Mouse (Mus musculus) heart, adult 9 months (tissue): ENCODE measurements around the gene Btbd7.

Source experiments
- DNase-seq, 2 experiments: peaks; one replicate each; pipeline ENCODE4 v3.0.0; 2022; ENCODE audit warnings: low spot score in 2 of 2

Btbd7 gene

DNA sequence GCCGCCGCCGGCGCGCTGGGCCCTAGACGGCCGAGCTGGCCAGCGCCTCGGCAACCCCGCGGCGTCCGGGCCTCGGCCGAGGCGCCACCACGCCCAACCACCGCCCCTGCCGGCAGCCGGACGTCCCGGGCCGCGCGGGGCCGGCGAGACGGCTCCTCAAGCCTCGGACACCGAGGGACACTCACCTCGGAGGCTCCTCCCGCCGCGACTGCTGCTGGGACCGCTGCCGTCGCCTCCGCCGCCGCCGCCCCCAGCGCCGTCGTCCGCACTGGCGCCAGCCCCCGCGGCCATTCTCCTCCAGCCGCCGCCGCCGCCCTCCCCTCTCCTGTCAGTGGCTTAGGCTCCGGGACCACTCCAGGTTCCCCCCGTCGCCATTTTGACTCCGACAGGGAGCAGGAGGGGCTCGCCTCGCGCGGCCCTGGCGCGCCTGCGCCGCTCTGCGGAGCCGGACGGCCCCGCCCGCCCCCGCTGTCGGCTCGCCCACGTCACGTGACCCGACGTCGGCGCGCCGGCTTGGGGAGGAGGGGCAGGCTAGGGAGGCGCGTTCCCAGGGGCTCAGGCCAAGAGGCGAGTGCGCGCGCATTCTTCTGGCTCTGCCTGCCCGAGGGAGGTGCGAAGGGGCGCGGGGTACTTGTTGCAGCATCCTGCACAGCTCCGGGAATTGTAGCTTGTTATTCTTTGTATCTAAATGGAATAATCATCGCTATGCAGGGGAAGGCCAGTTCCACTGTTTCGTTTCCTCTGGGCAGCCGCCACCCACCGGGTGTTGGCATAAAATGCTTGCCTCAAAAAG lies at the start of gene Btbd7:
Gene Btbd7 (minus strand): TSS at position 441 of the 793 bp plus-strand sequence.
- DNase-seq = peak; percentile 96 to 97

GRCm38 (mm10) chr12:102916073-102916472 lies 37.8 kb upstream of the Btbd7 start:
- no peak for DNase-seq

DNA sequence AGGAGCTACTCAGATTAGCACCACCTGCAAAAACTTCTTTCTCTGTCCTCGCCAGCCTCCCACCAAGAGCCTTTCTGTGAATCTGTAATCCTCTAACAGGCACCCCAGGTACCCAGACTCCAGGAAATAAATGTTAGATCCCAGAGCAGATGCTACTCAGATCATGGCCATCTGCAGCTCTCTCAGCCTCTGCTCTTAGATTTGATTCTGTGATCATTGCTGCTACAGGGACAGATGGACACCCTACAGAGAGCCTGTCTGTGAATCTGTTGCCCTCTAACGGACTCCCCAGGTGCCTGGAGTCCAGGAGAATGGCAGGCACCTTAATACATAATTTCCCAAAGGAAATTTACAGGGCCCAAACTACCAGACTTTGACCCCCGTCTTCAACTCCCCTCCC lies 29.9 kb upstream of the Btbd7 start:
- no peak for DNase-seq

DNA sequence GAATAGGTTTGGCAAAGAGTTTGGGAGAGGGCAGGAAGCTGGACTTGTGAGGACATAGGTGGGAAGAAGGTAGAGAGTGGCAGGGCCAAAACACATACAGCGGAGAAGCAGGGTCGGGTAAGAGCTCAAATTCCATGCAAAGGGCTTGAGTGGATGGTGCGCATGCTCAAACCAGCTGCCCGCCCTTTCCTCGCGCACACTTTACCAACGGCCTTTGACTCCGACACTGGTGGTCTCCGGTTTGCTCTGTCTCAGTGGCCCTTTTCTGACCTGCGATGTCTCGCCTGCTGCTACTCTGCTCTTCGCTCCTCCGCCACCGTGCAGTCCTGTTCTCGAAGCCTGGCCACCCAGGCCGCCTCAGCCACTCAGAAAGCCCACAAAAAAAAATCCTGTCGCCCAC lies 20.8 kb upstream of the Btbd7 start, which contains the start of gene Cox8c:
Gene Cox8c (plus strand): TSS at position 226 of the 400 bp plus-strand sequence.
- no peak for DNase-seq

- DNase-seq = no peak
Observed at GRCm38 (mm10) chr12:102888568-102888967, 10.3 kb upstream of the Btbd7 start.

DNA sequence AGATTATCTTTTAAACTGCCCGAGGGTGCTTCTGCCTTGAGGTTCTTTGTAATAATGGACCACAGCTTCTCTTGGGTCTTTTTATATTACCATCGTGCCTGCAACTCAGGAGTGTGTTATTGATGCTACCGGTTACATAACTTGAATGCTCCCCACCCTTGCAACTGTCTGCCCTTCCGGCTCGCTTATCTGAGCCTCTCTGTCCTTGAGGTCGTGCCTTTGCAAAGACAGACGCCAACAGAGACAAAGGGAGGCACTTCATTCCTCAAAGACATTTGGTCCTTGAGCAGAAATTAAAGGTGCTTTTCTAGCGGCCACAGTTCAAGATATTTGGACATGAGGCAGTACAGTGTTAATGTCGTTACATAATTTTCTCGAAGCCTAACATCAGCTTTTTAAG lies 9.1 kb upstream of the Btbd7 start:
- DNase-seq = no peak

GRCm38 (mm10) chr12:102885735-102886134 lies 7.5 kb upstream of the Btbd7 start:
- DNase-seq = no peak

DNA sequence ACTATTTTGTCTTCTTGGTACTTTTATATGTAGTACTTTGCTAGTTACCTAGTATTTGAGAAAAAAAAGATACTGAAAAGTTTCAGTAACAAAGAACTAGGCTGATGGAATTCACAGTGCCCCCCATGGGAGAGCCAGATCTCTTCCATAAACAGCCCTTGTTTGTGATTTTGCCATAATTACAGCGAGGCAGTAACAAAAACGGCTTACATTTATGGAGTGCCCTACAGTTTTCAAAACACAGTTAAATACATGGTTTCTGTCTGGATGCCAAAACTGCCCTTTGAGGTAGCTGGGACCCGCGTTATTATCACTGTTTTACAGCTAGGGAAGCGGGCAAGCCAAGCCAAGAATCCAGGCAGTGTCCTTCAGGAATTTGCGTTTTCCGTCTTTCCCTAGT lies 630 bp upstream of the Btbd7 start:
- no peak for DNase-seq

DNA sequence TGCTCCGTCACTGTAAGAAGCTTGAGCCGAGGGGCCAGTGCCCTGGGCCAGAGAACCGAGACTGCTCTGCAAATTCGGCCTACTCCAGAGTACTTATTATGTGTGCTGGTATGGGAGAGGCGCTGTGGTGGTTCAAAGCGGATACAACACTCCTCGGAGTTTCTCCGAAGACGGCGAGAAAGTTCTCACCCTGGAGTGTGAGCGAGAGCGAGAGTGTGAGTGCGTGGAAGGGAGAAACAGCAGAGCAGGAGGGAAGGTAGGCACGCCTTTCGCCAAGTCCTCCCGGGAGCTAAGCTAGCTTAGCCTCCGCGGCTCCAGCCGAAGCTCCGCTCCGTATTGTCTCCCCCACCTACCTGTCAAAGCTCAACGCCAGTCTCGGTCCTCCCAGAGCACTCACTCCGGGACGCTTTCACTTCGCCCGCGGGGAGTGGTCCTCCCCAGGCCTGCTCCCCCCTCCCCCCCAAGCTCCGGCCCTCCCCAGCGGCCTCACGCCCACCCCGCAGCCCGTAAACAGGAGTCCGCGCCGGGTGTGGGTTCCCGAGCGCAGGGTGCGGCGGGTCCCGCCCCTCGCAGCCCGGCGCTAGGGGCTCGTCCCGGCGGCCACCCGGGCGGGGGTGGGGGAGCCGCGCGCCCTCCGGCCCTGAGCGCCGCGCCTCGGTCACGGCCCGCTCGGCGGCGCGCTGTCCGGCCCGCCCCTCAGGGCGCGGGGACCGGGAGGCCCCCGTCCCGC lies 805 bp downstream of the Btbd7 start:
- DNase-seq = peak; percentile 19 to 31

DNA sequence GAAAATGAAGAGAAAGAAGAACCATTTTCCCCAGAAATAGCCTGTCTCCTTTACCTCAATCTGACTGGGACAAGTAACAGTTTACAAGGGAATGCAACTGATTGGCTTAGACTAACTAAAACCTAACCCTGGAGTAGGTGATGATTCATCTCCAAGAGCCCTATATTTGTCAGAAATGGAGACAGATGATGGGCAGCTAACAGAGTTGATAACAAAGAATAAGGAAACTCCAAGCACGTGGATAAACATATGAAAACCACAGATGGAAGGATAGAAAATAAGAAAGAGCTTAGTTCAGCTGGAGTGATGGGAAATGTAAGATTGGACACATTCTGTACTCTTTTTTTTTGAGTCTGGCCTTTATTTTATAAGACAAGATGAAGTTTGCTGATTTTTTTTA lies 7.7 kb downstream of the Btbd7 start:
- DNase-seq = no peak

DNA sequence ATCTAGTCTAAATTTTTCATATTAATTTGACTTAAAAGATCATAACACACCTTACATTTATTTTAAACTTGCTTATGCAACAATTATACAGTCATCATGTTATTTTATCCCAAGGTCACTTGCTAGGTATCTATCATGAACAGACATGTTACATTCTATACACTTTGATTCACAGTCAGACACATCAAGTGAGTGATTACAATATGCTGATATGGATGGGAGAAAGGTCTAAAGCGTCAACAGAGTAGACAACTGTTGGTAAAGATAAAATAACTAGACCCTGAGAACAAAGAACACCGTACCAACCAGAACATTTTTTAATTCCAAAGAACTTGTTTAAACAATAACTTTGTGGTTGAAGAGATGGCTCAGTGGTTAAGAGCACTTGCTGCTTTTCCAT lies 8.5 kb downstream of the Btbd7 start:
- DNase-seq = no peak

GRCm38 (mm10) chr12:102860806-102861205 lies 17.5 kb downstream of the Btbd7 start:
- no peak for DNase-seq

DNA sequence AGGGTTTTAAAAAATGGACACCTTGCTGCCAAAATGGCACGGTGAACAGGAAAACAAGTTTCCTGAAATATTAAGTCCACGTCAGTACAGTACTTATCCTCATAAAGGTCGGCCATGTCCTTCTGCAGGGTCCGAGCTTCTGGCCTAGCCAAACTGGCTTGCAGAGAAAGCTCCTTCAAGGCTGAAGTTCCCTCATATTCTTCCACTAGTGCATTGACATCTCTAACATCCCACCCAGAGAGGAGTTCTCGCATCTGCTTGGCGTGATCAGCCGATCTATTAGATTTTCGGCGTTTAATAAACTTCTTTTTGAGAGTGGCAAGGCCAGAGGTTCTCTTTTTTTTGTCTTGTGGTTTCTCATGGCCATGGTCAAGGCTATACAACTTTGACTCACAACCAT lies 40.0 kb downstream of the Btbd7 start:
- DNase-seq = no peak

GRCm38 (mm10) chr12:102832746-102833300 lies 45.4 kb downstream of the Btbd7 start:
- DNase-seq = no peak

GRCm38 (mm10) chr12:102831888-102832287 lies 46.4 kb downstream of the Btbd7 start:
- DNase-seq = no peak

- DNase-seq = no peak
Observed at GRCm38 (mm10) chr12:102827119-102827518, 51.2 kb downstream of the Btbd7 start.

DNA sequence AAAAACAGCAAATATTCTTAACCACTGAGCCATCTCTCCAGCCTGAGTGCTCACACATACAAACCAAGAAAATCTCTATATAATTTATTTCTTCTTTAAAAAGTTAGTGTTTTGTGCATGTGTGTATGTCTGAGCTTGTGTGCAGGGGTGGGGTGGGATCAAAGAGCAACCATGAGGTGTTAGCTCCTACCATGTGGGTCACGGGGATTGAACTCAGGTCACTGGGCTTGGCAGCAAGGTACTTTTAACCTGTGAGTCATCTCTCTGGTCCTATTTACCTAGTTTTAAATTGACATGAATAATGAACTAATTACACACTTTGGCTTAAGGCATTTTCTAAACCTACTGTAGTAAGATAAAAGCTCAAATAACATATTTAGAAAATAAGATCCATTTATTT lies 51.9 kb downstream of the Btbd7 start:
- DNase-seq = no peak

- DNase-seq = no peak
Observed at GRCm38 (mm10) chr12:102814858-102815257, 63.4 kb downstream of the Btbd7 start.

GRCm38 (mm10) chr12:102799528-102799927 lies 78.7 kb downstream of the Btbd7 start:
- DNase-seq = no peak

DNA sequence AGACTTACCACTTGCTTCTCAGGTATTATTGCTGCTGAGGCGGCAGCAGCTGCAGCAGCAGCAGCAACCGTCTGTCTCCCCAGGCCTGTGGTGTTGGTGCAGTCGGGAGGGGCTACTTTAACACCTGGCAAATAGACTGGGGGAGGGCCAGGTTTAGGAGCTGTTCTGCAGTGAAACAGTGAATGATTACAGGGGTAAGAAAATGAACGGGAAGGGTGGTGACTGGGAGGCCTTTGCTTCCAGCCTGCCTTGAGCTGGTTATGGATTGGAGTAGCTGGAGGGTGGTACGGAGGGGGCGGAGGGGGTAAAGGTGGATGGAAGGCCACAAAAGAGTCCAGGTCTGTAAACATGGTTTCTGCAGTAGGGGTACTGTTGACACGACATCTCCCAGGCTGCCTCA lies 90.3 kb downstream of the Btbd7 start:
- no peak for DNase-seq

DNA sequence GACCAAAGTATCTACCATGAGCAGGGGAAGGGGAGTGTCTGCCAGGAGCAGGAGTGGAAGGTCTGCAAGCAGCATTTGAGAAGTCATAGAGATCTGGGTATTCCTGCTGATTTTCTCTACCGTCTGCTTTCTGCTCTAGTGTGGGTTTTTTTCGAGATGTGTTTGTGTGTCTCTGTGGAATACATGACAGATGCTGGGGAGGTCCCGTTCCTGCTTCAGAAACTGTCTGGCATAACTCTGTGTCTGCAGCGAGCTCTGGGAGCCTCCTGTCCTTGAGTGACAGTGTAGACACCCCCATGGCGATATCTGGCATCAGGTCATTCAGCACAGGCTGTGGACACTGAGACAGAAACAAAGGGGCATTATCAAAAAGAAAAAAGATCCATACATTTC lies 92.7 kb downstream of the Btbd7 start:
- no peak for DNase-seq

DNA sequence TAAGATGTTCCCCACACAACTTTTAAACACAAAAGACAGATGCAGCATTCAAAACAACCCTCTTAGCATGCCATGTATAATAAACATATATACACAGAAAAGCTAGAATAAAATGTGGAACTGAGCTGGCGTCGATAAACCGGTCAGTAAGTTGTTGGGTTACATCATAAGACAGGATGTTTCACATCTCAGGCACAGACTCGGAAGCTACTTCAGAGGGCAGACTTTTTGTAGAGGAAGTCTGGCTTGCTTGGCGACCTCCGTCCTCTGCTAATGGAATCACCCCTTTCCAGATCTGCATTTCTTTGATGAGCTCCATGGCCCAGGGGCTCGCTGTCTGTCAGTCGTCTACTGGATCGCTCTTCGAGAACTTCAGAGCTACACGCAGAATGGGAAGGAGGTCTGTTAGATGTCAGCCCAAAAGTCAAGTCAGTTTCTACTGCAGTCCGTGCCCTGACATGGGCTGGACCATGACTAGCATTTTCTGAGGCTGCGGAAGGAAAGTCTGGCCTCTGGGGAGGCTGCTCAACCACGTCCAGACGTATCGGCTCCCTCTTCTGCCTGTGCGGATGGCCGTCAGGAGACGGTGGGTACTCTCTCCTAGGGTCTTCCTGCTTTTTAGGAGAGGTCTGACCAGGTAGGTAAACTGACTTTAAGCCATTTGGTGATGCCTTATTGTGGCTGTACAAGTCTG lies 93.2 kb downstream of the Btbd7 start:
- no peak for DNase-seq
